Mouse (Mus musculus) megakaryocyte, embryonic 14.5 days (primary cell): ENCODE measurements around the gene H2-Aa.

Experiments
- FLI1 ChIP-seq: IDR thresholded peaks from 2 replicates; pipeline ENCODE4 v1.6.1; 2012; ENCODE audit warnings: low read length, inconsistent platforms, mixed read lengths
- GATA1 ChIP-seq: IDR thresholded peaks from 3 replicates; pipeline ENCODE4 v1.6.1; 2012; ENCODE audit warnings: mixed read lengths, low read length, inconsistent platforms, borderline replicate concordance

DNA sequence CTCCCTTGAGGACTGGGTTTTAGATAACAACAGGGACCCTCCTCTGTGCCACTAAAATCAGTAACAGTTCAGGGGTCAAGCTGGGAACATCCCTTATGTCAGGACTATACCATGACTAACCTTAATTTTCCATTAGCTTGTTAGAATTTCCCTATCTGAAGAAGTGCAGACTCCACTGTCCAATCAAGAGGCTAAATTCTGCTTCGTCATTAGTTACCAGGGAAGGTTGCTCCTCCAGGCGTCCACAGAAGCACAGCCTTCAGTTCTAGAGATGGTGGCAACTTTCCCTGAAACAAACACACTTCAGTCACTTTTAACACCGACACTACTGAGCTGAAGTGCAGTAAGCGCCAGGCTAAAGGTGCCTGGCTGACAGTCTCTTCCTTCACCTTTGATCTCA, 17.1 kb upstream of the H2-Aa start:
- TF ChIP-seq GATA1 (no peak), FLI1 (no peak)
